Mouse (Mus musculus) kidney, adult 8-10 months (tissue): Measurements from ENCODE around the gene Tprn.
"Not testable (repeated sequence)": the region's sequence is repeated elsewhere in the genome, so short reads cannot be mapped to it uniquely, and the experiment has no call there.

Experiments used
- DNase-seq, 2 experiments: peaks; one replicate each; pipeline ENCODE4 v3.0.0; 2022

Gene Tprn

DNA sequence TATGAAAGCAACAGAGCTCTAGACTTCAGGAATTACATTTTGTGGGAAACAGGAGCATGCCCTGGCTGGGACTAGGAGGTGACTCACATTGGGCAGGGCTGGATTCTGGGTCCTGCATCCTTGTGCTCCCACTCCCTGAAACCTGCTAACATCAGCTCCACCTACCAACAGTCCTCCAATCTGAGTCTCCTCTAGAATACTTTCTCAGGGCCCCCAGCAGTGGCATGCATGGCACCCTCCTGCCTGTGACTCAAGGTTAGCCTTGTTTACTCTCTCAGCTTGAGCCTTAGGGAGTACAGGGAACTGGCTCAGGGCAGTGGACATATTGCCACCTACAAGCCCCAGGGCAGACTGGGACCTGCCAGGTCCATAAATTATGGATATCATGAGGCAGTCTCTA is 24.3 kb upstream of the Tprn start:
- no peak for DNase-seq

DNA sequence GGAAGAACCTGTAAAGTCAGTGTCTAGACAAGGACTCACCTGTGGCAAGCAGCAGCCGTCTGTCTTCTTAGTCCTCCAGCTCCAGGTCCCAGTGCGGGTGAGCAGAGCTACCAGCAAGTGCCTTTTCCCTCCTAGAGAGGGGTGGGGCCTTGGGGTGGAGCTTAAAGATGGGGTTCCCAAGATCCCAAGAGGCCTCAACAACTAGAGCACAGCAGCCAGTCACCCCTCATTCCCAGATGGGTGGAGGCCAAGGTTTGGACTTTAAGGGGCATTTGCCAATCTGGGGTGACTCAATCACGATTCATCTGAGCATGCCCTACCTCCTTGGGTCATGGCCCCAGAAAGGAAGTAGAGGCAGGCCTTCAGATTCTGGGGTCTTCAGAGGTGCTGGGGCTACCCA is 22.7 kb upstream of the Tprn start:
- DNase-seq: no peak

DNA sequence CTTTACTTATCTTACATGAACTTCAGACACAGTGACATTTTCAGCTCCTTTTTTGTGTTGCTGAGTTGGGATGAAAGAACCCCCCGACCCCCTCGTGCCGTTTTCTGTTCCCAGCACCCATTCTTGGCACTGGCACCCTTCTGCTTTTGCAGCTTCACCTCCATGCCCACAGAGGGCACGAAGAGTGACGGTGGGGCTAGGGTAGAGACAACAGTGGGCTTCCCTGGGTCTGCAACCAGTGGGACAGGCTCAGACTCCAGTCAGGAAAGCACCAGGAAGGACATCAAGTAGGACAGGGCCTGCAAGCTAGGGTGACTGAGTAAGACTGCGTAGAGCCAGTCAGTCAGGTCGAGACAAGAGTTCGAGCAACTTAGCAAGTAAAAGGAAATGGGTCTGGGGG is 22.1 kb upstream of the Tprn start:
- DNase-seq: no peak

DNA sequence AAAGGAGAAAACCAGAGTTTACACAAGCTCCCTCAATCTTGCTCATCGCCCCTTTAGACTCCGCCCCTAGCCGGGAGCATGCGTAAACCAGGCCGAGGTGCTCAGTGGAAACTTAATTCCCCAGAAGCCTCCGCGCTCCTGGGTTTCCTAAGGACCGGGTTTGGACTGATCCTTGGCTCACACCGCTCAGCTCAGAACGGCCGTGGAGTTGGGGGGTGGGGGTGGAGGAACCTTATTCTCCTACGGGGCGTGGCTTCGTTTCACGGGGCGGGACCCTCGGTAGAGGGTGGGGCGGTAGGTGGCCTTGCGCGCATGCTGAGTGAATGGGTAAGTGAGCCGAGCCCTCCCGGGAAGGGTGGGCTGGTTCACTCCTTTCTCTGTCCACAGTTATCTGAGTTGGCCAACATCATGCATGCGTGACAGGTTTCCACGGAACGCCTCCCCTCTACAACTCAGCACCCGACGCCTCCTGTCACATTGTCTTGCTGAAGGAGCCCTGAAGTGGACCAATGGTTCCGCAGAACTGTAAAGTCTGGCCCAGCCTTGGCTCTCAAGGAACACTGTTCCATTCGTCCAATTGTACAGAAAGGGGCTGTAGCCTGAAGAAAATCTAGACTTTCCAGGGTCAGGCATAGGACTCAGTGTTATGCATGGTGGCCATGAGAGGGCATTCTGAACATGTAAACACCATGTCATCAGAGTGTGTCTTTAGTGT is 21.5 kb upstream of the Tprn start:
- peak; percentile 87 to 89 for DNase-seq

- DNase-seq: no peak
Measured at GRCm38 (mm10) chr2:25241438-25241775, 21.0 kb upstream of the Tprn start.

- DNase-seq: no peak
Measured at GRCm38 (mm10) chr2:25242101-25242506, 20.3 kb upstream of the Tprn start, which contains the start of the genes Rnf208 and Cysrt1. Gene Rnf208 (plus strand): TSS chr2:25242255. Gene Cysrt1 (minus strand): TSS chr2:25242452.

- no peak for DNase-seq
Measured at GRCm38 (mm10) chr2:25243342-25243741, 19.1 kb upstream of the Tprn start.

GRCm38 (mm10) chr2:25244144-25244543 is 18.3 kb upstream of the Tprn start:
- no peak for DNase-seq

DNA sequence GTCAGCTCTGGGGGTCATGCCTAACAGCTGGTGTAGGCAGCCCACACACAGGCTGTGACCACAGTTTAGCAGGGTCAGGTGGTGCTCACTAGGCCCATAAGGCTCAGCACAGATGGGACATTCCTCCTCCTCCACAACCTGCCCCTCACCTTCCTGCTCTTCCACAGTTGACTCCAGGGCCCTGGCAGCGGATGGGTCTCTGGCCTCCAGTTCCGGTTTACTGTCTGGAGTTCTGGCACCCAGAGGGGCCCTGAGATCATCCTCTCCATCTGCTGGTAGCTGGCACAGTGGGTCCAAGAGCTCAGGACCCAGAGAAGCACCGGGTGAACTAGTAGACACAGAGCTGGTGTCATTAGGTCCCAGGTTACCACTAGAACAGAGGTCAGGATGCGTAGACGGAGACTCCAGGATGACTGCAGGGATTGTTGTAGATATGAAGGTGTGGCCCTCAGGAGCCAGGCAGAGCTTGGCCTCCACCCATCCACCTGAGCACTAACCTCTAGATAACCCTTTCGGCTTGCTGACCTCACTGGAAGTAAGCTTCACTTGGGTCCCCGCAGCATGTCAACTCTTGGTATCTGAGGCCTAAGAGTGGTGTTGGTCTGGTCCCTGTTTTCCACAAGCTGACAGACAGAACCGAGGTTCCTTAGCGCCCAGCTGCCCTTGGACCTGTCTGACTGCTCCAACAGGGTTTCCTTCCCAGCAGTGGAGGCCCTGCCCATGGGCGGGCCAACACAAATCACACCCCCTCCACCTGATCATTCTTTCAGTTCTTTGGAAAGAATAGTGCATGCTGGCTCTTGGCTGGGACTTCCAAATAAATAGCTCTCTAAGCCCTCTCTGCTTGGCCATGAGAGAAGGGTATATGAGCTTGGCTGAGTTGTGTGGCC is 16.0 kb upstream of the Tprn start, which contains the start of gene AL732309.1:
TSS of gene AL732309.1 (minus strand) at position 681 of the 890 bp plus-strand sequence.
- DNase-seq: peak in 1 of 2 experiments; percentile 41

GRCm38 (mm10) chr2:25252331-25252730 is 10.1 kb upstream of the Tprn start:
- DNase-seq: peak in 1 of 2 experiments; percentile 48

DNA sequence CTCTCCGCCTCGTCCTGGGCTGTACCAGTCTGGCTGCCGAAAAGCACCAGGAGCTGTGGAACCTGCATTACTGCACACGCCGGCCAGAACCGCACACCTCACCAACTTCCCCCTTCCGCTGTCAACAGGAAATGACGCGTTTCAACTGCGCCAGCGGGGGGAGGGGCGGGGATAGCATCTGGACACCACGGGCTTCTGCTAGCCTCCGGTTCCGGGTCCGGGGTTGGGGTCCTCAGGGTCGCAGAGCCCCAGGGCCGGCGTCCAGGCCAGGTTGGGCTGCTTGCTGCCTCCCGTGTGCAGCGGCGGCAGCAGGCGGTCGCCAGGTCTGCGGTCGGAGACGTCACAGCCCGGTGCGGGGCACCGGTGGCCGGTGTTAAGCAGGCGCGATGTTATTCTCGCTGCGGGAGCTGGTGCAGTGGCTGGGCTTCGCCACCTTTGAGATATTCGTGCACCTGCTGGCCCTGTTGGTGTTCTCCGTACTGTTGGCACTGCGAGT is 7.1 kb upstream of the Tprn start, which contains the start of gene Tmem203:
TSS of gene Tmem203 (plus strand) at position 156 of the 496 bp plus-strand sequence.
- peak; percentile 80 to 89 for DNase-seq

DNA sequence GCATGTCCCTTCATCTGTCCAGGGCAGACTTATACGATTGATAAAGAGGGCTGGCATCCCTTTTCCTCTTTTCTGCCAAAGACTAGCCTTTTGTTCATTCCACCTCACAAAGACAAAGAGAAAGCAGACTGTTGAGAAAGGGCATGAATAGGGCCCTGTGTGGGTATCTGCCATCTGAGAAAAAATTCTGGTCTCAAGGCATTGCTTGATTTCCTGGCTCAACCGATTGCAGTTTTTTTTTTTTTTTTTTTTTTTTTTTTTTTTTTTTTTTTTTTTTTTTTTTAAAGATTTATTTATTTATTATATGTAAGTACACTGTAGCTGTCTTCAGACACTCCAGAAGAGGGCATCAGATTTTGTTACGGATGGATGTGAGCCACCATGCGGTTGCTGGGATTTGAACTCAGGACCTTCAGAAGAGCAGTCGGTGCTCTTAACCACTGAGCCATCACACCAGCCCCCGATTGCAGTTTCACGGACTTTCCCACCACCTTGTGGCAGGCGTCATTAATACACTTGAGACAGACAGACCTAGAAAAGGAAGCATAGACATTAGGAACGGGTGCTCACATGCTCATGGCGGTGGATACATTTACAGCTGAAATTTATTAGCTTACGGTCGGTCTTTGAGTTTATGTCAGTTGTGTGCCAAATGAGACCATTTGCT is 5.8 kb upstream of the Tprn start:
- peak in 1 of 2 experiments; percentile 67 for DNase-seq

- DNase-seq: not testable (repeated sequence)
Measured at GRCm38 (mm10) chr2:25257250-25257649, 5.2 kb upstream of the Tprn start.

- no peak for DNase-seq
Measured at GRCm38 (mm10) chr2:25258887-25259286, 3.5 kb upstream of the Tprn start.

DNA sequence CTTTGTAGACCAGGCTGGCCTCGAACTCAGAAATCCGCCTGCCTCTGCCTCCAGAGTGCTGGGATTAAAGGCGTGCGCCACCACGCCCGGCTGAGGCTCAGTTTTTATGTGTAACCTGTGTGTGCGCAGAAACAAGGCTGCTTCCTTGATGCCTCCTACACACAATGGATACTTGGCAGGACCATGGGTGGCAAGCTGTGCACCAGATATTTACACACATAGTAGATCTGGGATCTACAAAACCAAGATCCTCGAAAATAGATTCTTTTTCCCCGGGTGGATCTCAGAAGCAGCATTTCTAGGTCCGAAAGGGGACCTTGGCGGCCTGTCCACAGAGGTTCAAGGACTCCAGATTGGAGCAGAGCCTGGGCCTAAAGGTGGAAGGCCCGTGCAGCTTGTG is 548 bp upstream of the Tprn start:
- DNase-seq: no peak

DNA sequence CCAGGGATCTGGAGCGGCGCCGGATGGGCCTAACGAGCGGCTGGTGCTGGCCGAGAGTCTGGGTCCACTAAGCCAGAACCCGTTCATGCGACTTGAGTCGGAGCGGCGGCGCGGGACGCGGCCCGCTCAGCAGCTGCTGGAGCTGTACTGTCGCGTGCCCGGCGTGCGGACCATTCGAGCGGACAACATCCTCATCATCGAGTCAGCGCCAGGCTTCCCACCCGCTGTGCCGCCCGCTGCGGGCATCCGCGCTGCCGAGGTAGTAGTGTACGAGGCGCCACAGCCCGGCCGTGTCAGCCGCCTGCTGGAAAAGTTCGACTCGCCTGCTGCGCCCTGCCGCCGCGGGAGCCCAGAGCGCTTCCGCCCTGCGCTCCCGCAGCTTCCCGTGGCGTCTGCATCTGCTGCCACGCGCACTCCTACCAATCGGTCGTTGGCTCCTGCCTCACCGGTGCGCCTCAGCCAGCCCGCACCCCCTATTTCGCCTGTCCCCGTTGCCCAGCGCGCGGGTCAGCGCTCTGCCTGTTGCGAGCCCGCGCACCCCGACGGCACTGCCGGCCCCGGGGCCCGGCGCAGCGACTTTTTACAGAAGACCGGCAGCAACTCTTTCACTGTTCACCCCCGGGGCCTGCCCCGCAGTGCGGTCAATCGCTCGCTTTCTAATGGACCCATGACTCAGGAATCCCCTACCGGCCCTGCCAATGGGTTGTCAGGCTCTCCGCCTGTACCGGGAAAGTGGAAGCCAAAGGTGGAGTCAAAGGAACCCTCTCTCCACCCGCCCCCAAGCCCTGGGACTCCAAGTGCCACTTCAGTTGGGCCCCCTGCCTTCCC is 591 bp downstream of the Tprn start:
- DNase-seq: peak in 1 of 2 experiments; percentile 29

DNA sequence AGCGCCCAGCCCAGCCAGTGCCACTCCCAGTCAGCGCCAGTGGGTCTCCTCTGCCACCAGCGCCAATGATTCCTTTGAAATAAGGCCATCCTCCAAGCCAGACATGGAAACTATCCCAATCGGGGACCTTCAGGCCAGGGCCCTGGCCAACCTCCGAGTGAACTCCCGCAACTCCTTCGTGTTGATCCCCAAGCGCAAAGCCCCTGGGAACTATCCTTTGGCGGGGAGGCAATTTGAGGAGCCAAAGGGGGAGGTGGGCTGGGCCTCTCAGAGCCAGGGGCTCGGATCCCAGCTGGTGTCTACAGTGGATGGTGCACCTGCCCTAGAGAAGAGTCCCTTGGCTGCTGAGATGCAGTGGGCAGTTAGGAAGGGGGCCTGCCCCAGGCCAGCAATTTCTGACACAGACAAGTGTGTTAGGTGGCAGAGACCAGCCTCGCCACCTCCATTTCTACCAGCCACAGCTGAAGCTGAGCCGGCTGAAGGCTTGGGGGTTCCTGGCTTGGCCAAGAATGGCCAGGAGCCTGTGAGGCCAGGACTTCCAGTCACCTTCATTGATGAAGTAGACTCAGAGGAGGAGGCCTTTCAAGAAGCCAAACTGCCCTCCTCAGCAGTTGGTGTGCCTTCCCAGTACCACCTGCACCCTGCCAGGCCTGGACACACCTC is 1.3 kb downstream of the Tprn start:
- DNase-seq: no peak

- DNase-seq: no peak
Measured at GRCm38 (mm10) chr2:25264286-25264660, 1.9 kb downstream of the Tprn start.

GRCm38 (mm10) chr2:25264851-25265250 is 2.4 kb downstream of the Tprn start:
- peak; percentile 90 to 92 for DNase-seq

GRCm38 (mm10) chr2:25265897-25266656 is 3.7 kb downstream of the Tprn start:
- DNase-seq: peak in 1 of 2 experiments; percentile 51

GRCm38 (mm10) chr2:25266720-25267119 is 4.3 kb downstream of the Tprn start:
- peak; percentile 72 to 75 for DNase-seq
